Mouse (Mus musculus) forebrain, embryonic 12.5 days (tissue): Measurements from ENCODE around the gene Fam163b. TPM values are rescaled to one million over a fixed set of nuclear protein-coding genes. Genes with fewer than 3 reads are reported as not detected.

Experiments used
- ATAC-seq: fragments of 200-750 bp; cut with Nextera tagmentation; 2 replicates; pipeline ENCODE4 v1.8.0; 2017; ENCODE audit warnings: moderate TSS enrichment; ENCODE audit not compliant: low FRiP score
- H3K27ac ChIP-seq: fragments of 300-500 bp; sonication (generic); 2 replicates; pipeline ENCODE4 v1.5.1; 2016; ENCODE audit warnings: mild to moderate bottlenecking
- H3K27me3 ChIP-seq: fragments of 300-500 bp; sonication (generic); 2 replicates; pipeline ENCODE4 v1.6.1; 2016; ENCODE audit warnings: mild to moderate bottlenecking
- H3K36me3 ChIP-seq: fragments of 300-500 bp; sonication (generic); replicated peaks from 2 replicates; pipeline ENCODE4 v1.6.1; 2016; ENCODE audit warnings: mild to moderate bottlenecking
- H3K4me1 ChIP-seq: fragments of 300-500 bp; sonication (generic); 2 replicates; pipeline ENCODE4 v1.6.1; 2016
- H3K4me2 ChIP-seq: fragments of 300-500 bp; sonication (generic); 2 replicates; pipeline ENCODE4 v1.6.1; 2016; ENCODE audit warnings: mild to moderate bottlenecking, moderate library complexity
- H3K4me3 ChIP-seq: fragments of 300-500 bp; sonication (generic); replicated peaks from 2 replicates; pipeline ENCODE4 v1.5.1; 2016; ENCODE audit warnings: mild to moderate bottlenecking
- H3K9ac ChIP-seq: fragments of 300-500 bp; sonication (generic); 2 replicates; pipeline ENCODE4 v1.6.1; 2016; ENCODE audit warnings: mild to moderate bottlenecking
- H3K9me3 ChIP-seq: fragments of 300-500 bp; sonication (generic); 2 replicates; pipeline ENCODE4 v1.6.1; 2016
- WGBS: fragments of 180-500 bp; shearing (Covaris S2); methylation state at CpG from one replicate; pipeline ENCODE4 v1.1.7; 2016; 5-methylcytosine and 5-hydroxymethylcytosine counted together
- polyA plus RNA-seq: library from polyadenylated mRNA; unstranded; fragments of >200 nt; fragmentation: Nextera tagmentation; extraction: Ambion mirVana; gene quantifications from 2 replicates; pipeline ENCODE4 v1.2.1, GENCODE M21; 2016

The Fam163b gene
- polyA plus RNA-seq, 1 experiment from 2014 or later, result 0.32 TPM

DNA sequence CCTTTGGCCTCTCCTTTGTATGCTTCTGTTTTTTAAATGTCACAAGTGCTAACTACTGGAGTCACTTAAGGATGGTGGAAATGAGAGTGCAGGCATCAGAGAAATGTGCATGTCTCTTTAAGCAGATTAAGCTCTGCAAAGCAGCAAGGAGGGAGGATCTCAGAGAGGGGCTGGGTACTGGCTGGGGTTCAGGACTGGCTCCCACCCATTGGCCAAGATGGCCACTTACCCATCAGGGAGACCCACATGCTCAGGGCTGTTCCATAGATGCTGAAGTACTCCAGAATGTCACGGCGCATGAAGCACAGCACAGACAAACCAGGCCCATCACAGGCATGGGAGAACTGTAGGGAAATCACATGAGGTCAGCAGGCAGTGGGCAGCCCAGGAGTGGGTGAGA, 75.2 kb downstream of the Fam163b start:
- ATAC-seq, result no peak
- Histone ChIP-seq H3K4me3 (no peak overlapping the region), H3K36me3 (no peaks in the 10 kb centered on the region), H3K27ac (no peak overlapping the region), H3K9ac (no peak overlapping the region), H3K4me1 (no peaks in the 10 kb centered on the region; the same call in 1 of the 2 replicates), H3K27me3 (no peaks in the 10 kb centered on the region), H3K9me3 (no peaks in the 10 kb centered on the region), H3K4me2 (no peak overlapping the region)
- 89% methylated on average over 2 of the region's 2 CpGs for WGBS

Other genes with a start within 250 kb of the Fam163b start
- 28.8 and 29.5 TPM in 2 replicates for gene Surf6, start 239.6 kb downstream of the Fam163b start, polyA plus RNA-seq
- 139 and 144 TPM in 2 replicates for gene Med22, start 231.8 kb downstream of the Fam163b start, polyA plus RNA-seq
- gene Rpl7a, start 231.7 kb downstream of the Fam163b start, polyA plus RNA-seq, result 560 and 566 TPM in 2 replicates
- 49.6 and 50.9 TPM in 2 replicates for gene Surf2, start 226.1 kb downstream of the Fam163b start, polyA plus RNA-seq
- 51.2 and 54.4 TPM in 2 replicates for gene Surf1, start 226.0 kb downstream of the Fam163b start, polyA plus RNA-seq
- gene Surf4, start 208.6 kb downstream of the Fam163b start, polyA plus RNA-seq, result 118 and 125 TPM in 2 replicates
- gene Stkld1, start 208.4 kb downstream of the Fam163b start, polyA plus RNA-seq, result 0.11 TPM in 1 of 2 replicates, not detected in the other
- gene Rexo4, start 178.1 kb downstream of the Fam163b start, polyA plus RNA-seq, result 40.3 and 43.1 TPM in 2 replicates
- gene Adamts13, start 169.1 kb downstream of the Fam163b start, polyA plus RNA-seq, result not detected in 2 replicates
- 120 and 126 TPM in 2 replicates for gene Cacfd1, start 132.6 kb downstream of the Fam163b start, polyA plus RNA-seq
- gene Slc2a6, start 114.5 kb downstream of the Fam163b start, polyA plus RNA-seq, result 1.6 and 1.8 TPM in 2 replicates
- gene Mymk, start 70.3 kb downstream of the Fam163b start, polyA plus RNA-seq, result 0.26 TPM in 1 of 2 replicates, not detected in the other
- gene Adamtsl2, start 63.1 kb downstream of the Fam163b start, polyA plus RNA-seq, result 5.3 and 5.4 TPM in 2 replicates
- not detected in 2 replicates for gene Dbh, start 22.7 kb upstream of the Fam163b start, polyA plus RNA-seq
- 2.6 and 5.8 TPM in 2 replicates for gene Sardh, start 105.8 kb upstream of the Fam163b start, polyA plus RNA-seq